Mouse (Mus musculus) adrenal gland (tissue): ENCODE data around the gene Tifa.

Experiments used
- intact Hi-C: fragments of 180-260 bp; cut with DNase I; formaldehyde crosslinking; loops from one replicate; pipeline ENCODE4 v1.15.1; 2025

Gene Tifa

GRCm38 (mm10) chr3:127821209-127821608 is 31.6 kb downstream of the Tifa start:
- intact Hi-C loops, result no loop called here

GRCm38 (mm10) chr3:127823886-127824863 is 34.6 kb downstream of the Tifa start:
- intact Hi-C loops, result no loop called here

GRCm38 (mm10) chr3:127826503-127826902 is 36.9 kb downstream of the Tifa start:
- intact Hi-C loops, result no loop called here

GRCm38 (mm10) chr3:127827123-127827522 is 37.5 kb downstream of the Tifa start:
- intact Hi-C loops, result no loop called here

- intact Hi-C loops, result no loop called here
These were observed 40.6 kb downstream of the Tifa start for GRCm38 (mm10) chr3:127830183-127830582.

- intact Hi-C loops, result no loop called here
These were observed 41.5 kb downstream of the Tifa start for GRCm38 (mm10) chr3:127831079-127831478.

DNA sequence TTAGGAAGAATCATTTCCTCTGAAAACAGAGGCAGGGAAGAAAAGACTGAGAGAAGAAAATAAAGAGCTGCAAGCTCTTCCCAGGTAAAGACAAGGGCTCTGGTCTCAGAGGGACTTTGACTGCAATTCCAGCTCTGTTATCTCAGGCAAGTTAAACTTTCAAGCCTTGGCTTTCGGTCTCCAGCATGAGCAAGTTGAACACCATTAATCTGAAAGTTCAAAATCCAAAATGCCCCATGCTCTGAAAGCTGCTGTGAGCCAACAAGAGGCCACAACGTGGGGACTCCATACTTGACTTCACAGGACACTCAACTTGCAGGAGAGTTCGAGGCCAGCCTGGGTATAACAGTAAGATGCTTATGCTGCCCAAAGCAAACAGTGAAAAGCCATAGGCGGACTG is 44.4 kb downstream of the Tifa start:
- intact Hi-C loops, result no loop called here

GRCm38 (mm10) chr3:127835594-127835993 is 46.0 kb downstream of the Tifa start:
- intact Hi-C loops, result loop anchor here (5.0 kb wide), 2 partner anchors 48 to 57 kb away; partner anchors contain the start of gene Tifa

DNA sequence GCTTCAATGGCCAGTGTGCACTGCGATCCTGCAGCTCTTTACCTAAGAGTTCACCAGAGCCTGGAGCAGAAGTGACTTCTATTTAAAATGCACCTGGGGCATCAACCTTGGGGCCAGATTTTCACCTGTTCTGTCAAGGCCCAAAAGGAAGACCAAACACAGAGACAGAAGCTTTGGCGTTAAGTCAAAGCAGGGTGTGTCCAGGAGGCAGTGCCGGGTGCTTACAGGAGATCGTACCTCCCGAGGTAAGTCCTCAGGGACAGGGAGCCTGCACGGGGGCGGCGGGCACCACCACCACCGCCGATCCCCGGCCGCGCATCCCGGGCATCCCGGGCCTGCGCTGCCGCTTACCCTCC is 47.2 kb downstream of the Tifa start:
- intact Hi-C loops, result loop anchor here (5.0 kb wide), 2 partner anchors 49 to 56 kb away; partner anchors contain the start of gene Tifa

DNA sequence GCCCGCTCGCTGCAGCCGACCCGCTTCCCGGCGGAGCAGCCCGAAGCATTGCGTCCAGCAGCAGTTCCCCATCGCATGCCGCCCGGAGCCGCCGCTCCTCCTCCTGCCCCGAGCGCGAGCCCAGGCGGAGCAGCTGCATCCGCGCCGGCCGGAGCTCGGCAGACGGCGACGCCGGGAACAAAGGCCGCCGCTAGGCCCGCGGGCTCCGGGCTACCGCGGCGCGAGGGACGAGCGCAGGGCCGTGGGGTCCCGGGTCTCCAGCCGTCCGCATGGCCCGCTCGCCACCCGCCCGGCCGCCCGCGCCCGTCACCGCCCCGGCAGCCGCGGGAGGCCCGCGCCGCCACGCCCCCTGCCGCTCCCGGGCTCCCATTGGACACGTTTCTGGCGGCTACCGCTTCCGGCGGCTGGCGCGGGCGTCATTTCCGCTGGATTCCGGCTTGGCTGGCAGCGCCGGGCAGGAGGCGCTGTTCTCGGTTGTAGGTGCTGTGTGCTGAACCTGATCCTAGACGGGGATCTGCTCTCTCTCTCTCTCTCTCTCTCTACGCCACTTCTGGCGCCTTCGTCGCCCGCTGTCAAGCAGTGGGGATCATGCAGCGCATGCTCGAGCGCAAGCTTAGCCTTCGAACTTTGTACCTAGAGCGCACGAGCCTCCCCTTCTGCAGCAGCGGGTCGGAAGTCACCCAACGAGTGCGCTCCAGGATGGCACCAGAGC is 47.7 kb downstream of the Tifa start, which contains the start of gene Ap1ar:
TSS of gene Ap1ar (minus strand) at position 370 of the 712 bp plus-strand sequence.
- intact Hi-C loops, result loop anchor here (5.0 kb wide), 2 partner anchors 50 to 55 kb away; partner anchors contain the start of gene Tifa

DNA sequence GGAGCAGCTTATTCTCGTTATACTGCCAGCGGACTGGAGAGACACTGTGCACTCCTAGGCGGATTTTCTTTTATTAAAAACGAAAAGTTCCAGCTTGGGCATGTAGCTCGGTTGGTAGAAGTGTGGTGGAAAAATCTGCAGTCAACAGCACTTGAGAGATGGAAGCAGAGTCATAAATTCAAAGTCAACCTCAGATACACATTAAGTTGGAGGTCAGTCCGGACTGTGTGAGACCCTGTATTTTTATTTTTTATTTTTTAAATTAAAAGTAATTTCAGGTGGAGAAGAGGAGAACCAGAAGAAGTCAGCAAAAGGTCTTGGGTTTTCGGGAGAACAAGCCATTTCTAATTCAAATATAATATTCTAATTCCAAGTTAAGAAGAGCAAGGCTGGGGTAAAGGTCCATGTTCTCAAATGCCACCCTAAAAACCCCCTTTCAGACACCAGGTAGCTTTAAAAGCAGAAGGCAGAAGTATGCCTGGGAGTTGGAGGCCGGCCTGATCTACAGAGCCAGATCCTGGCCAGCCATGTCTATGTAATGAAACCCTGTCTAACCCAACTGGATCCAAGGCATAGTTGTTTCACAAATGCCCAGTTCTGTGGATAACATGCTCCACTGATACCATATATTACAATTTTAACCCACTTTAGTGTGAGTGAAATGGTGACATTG is 48.5 kb downstream of the Tifa start:
- intact Hi-C loops, result loop anchor here (5.0 kb wide), 2 partner anchors 51 to 54 kb away; partner anchors contain the start of gene Tifa

- intact Hi-C loops, result loop anchor here (10.0 kb wide), 1 partner anchor 353 kb away; no protein-coding TSS in a partner anchor
These were observed 52.3 kb downstream of the Tifa start for GRCm38 (mm10) chr3:127841926-127842325.

DNA sequence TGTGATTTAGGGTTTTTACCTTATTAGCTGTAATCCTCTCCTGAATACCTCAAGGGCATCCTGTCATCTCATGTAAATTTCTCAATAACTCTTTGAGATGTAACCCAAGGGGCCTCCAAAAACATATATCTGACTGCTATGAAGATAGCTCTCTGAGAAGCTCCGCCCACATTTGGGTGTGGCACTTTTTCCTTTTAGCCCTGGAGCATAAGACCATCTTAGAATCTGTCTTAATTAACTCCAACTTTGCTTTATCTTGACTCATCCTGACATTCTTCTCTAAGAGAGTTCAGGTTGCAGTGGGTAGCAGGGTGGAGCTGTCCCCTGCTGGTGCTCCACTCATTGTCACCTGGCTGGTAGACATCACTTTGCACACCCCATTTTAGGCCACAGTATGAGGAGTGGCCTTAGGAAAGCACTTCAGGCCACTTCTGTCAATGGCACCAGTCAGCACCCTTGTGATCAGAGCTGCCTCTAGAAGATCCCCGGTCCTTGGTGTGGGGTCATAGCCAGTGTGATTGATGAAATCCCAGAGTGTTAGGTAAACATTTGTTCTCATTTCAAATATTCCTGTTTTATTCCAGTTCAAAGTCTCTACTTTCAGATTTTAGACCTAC is 53.8 kb downstream of the Tifa start:
- intact Hi-C loops, result loop anchor here (10.0 kb wide), 1 partner anchor 351 kb away; no protein-coding TSS in a partner anchor

- intact Hi-C loops, result loop anchor here (10.0 kb wide), 1 partner anchor 351 kb away; no protein-coding TSS in a partner anchor
These were observed 54.3 kb downstream of the Tifa start for GRCm38 (mm10) chr3:127843941-127844327.

DNA sequence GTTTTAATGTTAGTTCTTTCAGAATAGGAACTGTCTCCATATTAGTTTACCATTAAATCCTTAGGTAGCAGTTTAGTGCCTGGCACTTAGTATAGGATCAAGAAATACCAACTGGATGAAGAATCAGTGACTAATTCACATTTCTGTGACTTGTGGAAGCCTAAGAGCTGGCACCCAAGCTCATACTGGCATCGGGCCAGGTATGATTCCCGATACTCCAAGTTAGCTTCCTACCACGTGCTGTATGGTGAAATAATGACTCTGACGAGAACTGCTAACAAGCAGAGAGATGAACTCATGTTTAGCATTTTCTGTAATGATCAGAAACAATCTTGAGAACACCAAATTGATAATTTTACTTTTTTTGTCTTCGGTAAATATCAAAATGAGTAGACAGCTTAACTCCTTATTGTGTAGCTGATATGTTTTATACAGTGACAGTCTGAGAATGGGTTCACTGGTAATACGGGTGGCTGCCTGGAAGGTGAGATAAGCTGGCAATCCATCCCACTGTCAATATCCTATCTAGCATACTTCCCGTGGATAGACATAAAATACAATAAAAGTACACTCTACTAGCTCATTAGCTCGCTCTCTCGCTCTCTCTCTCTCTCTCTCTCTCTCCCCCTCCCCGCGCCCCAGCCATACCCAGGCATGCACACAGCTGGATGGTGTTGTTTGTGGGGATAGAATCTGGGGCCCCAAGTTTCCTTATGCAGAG is 58.6 kb downstream of the Tifa start:
- intact Hi-C loops, result loop anchor here (10.0 kb wide), 1 partner anchor 347 kb away; no protein-coding TSS in a partner anchor

DNA sequence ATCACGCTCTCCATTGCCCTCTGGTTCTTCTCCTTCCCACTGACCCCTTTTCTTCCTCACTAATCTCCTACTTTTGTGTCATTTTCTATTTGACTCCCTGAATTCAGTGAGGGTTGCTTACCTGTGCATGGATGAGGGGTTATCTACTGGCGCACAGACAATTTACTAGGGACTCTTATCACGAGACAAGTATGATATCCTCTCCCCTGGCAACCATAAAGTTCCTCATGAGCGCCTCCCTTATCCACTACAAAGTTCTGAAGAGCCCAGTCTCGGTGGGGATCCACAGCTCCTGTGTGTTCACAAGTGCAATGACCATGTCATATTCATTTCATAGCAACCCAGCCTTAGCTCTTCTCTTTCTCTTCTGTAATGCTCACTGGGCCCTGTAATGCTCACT is 60.3 kb downstream of the Tifa start:
- intact Hi-C loops, result loop anchor here (10.0 kb wide), 1 partner anchor 345 kb away; no protein-coding TSS in a partner anchor

- intact Hi-C loops, result no loop called here
These were observed 61.4 kb downstream of the Tifa start for GRCm38 (mm10) chr3:127850776-127851646.

- intact Hi-C loops, result loop anchor here (1.0 kb wide), 1 partner anchor 95 kb away; no protein-coding TSS in a partner anchor
These were observed 63.1 kb downstream of the Tifa start for GRCm38 (mm10) chr3:127852722-127853121.
